ENCODE assay signal across 12 mouse cellular contexts in the genomic region with DNA sequence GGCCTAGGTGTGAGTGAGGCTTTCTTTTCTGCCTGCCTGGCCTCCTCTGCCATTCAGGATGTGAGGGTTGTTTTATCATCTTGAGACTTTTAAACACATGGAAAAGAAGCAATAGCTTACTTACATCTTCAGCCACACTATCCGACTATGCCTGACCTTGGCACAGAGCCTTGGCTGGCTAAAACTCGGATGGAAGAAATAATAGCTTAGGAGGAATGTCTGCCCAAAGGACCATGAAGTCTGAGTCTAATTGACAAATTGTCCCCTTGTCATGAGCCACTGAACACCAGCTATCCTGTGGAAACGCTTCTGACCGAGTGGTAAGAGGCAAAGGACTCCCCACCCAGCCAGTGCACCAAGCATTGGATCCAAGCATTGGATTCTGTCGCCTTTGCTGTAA. TPM values are rescaled to one million over a fixed set of nuclear protein-coding genes. Genes with fewer than 3 reads are reported as not detected.
DNase-seq lines count a peak whose midpoint lies in the region; ATAC-seq and TF ChIP-seq lines count a peak whose summit lies in the region.
"Had no signal": no experiment of that assay in that cellular context is flagged by ENCODE, and none has a peak within 500 bp of the region (broad histone marks: within the 10 kb centered on the region; RNA-seq: fewer than 3 reads in every experiment).

No protein-coding gene starts in this region.

- no peaks in the 10 kb centered on the region for H3K79me2 ChIP-seq in liver, adult 2 months (ENCODE audit: control insufficient read depth, insufficient read depth, low read length)

- WGBS in liver, adult 2 months, result 56% methylated on average over 5 of the region's 5 CpGs
- WGBS in embryonic facial prominence, embryonic 14.5 days, result 48% methylated on average over 5 of the region's 5 CpGs
- 69% methylated on average over 5 of the region's 5 CpGs for WGBS in limb, embryonic 13.5 days
- WGBS in midbrain, embryonic 13.5 days, result 60% methylated on average over 5 of the region's 5 CpGs

- H3K9me3 ChIP-seq in embryonic facial prominence, embryonic 14.5 days (ENCODE audit: control insufficient read depth, low read length), result peaks cover 5% of the 10 kb centered on the region
- H3K9me3 ChIP-seq in limb, embryonic 13.5 days, result peaks cover 4% of the 10 kb centered on the region; the same call in 1 of the 2 replicates
- no peaks in the 10 kb centered on the region for H3K9me3 ChIP-seq in midbrain, embryonic 13.5 days

- DNase-seq in gastrocnemius, adult 2 months, result no peak
- DNase-seq in gastrocnemius, adult 8-10 months (ENCODE audit: low spot score in 2 of 2), result no peak
- DNase-seq in liver, adult 2 months (ENCODE audit: extremely low read depth, low read depth, low spot score), result no peak
- no peak for DNase-seq in liver
- peak; percentile 34 for DNase-seq in embryonic facial prominence, embryonic 14.5 days (ENCODE audit: low spot score)
- DNase-seq in gastrocnemius, adult 18-20 months (ENCODE audit: low spot score), result no peak
- DNase-seq: right cerebral cortex, adult 18-20 months; thymus, postnatal 25 days had no signal

- ATAC-seq in embryonic facial prominence, embryonic 14.5 days (ENCODE audit: low read depth), result no peak
- ATAC-seq in limb, embryonic 13.5 days (ENCODE audit: low FRiP score, low read depth), result no peak
- ATAC-seq in midbrain, embryonic 13.5 days, result no peak

- no peaks in the 10 kb centered on the region for H3K36me3 ChIP-seq in liver, adult 2 months (ENCODE audit: control insufficient read depth, insufficient read depth, low read length)
- peaks cover 46% of the 10 kb centered on the region for H3K36me3 ChIP-seq in embryonic facial prominence, embryonic 14.5 days (ENCODE audit: control insufficient read depth, insufficient read depth, low read length)
- peaks cover 65% of the 10 kb centered on the region for H3K36me3 ChIP-seq in limb, embryonic 13.5 days
- H3K36me3 ChIP-seq in midbrain, embryonic 13.5 days, result peaks cover 3% of the 10 kb centered on the region

- peaks cover 16% of the 10 kb centered on the region for H3K4me1 ChIP-seq in liver, adult 2 months (ENCODE audit: control insufficient read depth, insufficient read depth, low read length)
- peaks cover 25% of the 10 kb centered on the region for H3K4me1 ChIP-seq in embryonic facial prominence, embryonic 14.5 days (ENCODE audit: control insufficient read depth, insufficient read depth, low read length)
- H3K4me1 ChIP-seq in limb, embryonic 13.5 days, result peaks cover 50% of the 10 kb centered on the region
- peaks cover 11% of the 10 kb centered on the region for H3K4me1 ChIP-seq in midbrain, embryonic 13.5 days (replicated peaks)

- peak overlapping the region; percentile 43; the same call in 1 of the 2 replicates for H3K27ac ChIP-seq in gastrocnemius, adult 2 months
- H3K27ac ChIP-seq in liver, adult 2 months (replicated peaks; ENCODE audit: insufficient read depth, low read depth, low read length), result 0 out of 2 replicates have a peak overlapping the region, but pooled peaks have one; percentile 47
- no peak overlapping the region; the same call in 1 of the 2 replicates for H3K27ac ChIP-seq in embryonic facial prominence, embryonic 14.5 days (replicated peaks; ENCODE audit: low read depth, low read length)
- H3K27ac ChIP-seq in limb, embryonic 13.5 days, result peak overlapping the region; percentile 45
- no peak overlapping the region for H3K27ac ChIP-seq in midbrain, embryonic 13.5 days

- TF ChIP-seq CTCF in gastrocnemius, adult 2 months (IDR thresholded peaks at IDR 0.05), result no peak
- TF ChIP-seq CTCF in liver, adult 2 months (IDR thresholded peaks at IDR 0.05; ENCODE audit: low read depth, low read length), result no peak

- no peak overlapping the region for H3K4me3 ChIP-seq in gastrocnemius, adult 2 months
- no peak overlapping the region for H3K4me3 ChIP-seq in liver, adult 2 months (ENCODE audit: insufficient read depth, low read depth, low read length)
- H3K4me3 ChIP-seq in embryonic facial prominence, embryonic 14.5 days (ENCODE audit: low read depth, low read length), result no peak overlapping the region
- H3K4me3 ChIP-seq in limb, embryonic 13.5 days, result no peak overlapping the region
- H3K4me3 ChIP-seq in midbrain, embryonic 13.5 days (replicated peaks), result no peak overlapping the region
- H3K4me3 ChIP-seq: myocyte had no signal

- H3K27me3 ChIP-seq in liver, adult 2 months (ENCODE audit: control insufficient read depth, insufficient read depth, low read length), result no peaks in the 10 kb centered on the region
- H3K27me3 ChIP-seq in embryonic facial prominence, embryonic 14.5 days (replicated peaks; ENCODE audit: control insufficient read depth, insufficient read depth, low read length), result no peaks in the 10 kb centered on the region
- H3K27me3 ChIP-seq in limb, embryonic 13.5 days, result no peaks in the 10 kb centered on the region
- H3K27me3 ChIP-seq in midbrain, embryonic 13.5 days, result no peaks in the 10 kb centered on the region

- intact Hi-C loops in gastrocnemius, adult 2 months (cut with DNase I), result no loop called here

- TF ChIP-seq POLR2A in liver, adult 2 months (IDR thresholded peaks at IDR 0.05; ENCODE audit: extremely low read depth, insufficient read depth, low read length), result no peak

- H3K4me2 ChIP-seq in embryonic facial prominence, embryonic 14.5 days (ENCODE audit: low read depth, low read length), result no peak overlapping the region
- no peak overlapping the region for H3K4me2 ChIP-seq in limb, embryonic 13.5 days (replicated peaks)
- no peak overlapping the region for H3K4me2 ChIP-seq in midbrain, embryonic 13.5 days (replicated peaks)

- H3K9ac ChIP-seq in liver, adult 2 months (ENCODE audit: low read depth, low read length), result no peak overlapping the region
- H3K9ac ChIP-seq in embryonic facial prominence, embryonic 14.5 days (ENCODE audit: low read depth, low read length), result no peak overlapping the region
- no peak overlapping the region for H3K9ac ChIP-seq in limb, embryonic 13.5 days
- no peak overlapping the region for H3K9ac ChIP-seq in midbrain, embryonic 13.5 days (replicated peaks)

RNA-seq across cellular contexts. Expression of a gene that starts 57.5 kb away (rescaled TPM):
- 10 to 100 TPM in 1 of 2 experiments, 1 to 10 TPM in 1; 6.2 to 15.9 TPM for total RNA-seq in gastrocnemius, adult 2 months (2021)
- 1 to 10 TPM; 3.6 to 7.0 (median 5.2) TPM for total RNA-seq in gastrocnemius, adult 8-10 months (2022)
- total RNA-seq in liver, adult 2 months (2014; rRNA removed), result 0.92 and 1.0 TPM in 2 replicates
- 0.28 and 0.37 TPM in 2 replicates for polyA plus RNA-seq in liver, adult 2 months (2012; rRNA removed)
- polyA plus RNA-seq in embryonic facial prominence, embryonic 14.5 days (2014; fragmentation: Nextera tagmentation; extraction: Ambion mirVana), result 28.6 and 29.1 TPM in 2 replicates
- polyA plus RNA-seq in limb, embryonic 13.5 days (2015; fragmentation: Nextera tagmentation; extraction: Ambion mirVana), result 20.2 and 21.1 TPM in 2 replicates
- polyA plus RNA-seq in midbrain, embryonic 13.5 days (2015; fragmentation: Nextera tagmentation; extraction: Ambion mirVana), result 2.9 and 3.0 TPM in 2 replicates
- 1 to 10 TPM; 5.7 to 7.3 TPM for total RNA-seq in gastrocnemius, adult 18-20 months (2021)
- total RNA-seq: MEL had no signal

Comparison
In these comparisons a context has a peak if more than half of its experiments do, and no peak if none do; other contexts are left out.
1. H3K27ac ChIP-seq: peak in gastrocnemius, adult 2 months (single experiment), liver, adult 2 months (single experiment) and limb, embryonic 13.5 days (single experiment); none in embryonic facial prominence, embryonic 14.5 days (single experiment) and midbrain, embryonic 13.5 days (single experiment).